ENCODE assay signal across 9 mouse cellular contexts in the genomic region with DNA sequence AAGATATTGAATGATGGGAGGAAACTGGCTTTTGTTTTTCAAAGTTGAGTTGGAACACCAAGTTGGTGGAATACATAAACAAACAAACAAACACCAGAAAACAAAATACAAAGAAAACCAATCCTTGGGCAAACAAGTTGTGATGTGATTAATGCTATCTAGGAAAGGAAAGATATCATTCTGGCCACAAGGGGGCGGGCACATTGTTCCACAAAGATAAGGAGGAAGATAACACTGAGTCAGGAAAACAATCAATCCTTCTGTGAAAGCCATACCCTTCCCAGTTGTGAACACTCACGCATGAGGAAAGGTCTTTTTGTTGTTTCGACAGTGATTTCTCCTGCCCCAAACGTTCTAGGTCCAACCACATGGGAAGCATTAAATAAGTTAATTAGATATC. TPM values are rescaled to one million over a fixed set of nuclear protein-coding genes. Genes with fewer than 3 reads are reported as not detected.
DNase-seq lines count a peak whose midpoint lies in the region; ATAC-seq and TF ChIP-seq lines count a peak whose summit lies in the region.
"Had no signal": no experiment of that assay in that cellular context is flagged by ENCODE, and none has a peak within 500 bp of the region (broad histone marks: within the 10 kb centered on the region; RNA-seq: fewer than 3 reads in every experiment).

No protein-coding gene starts in this region.

- H3K27me3 ChIP-seq in heart, postnatal 0 days (ENCODE audit: control insufficient read depth, insufficient read depth, low read length) = peaks cover 51% of the 10 kb centered on the region
- H3K27me3 ChIP-seq in heart, embryonic 11.5 days (ENCODE audit: control insufficient read depth, insufficient read depth, low read length) = peaks cover 37% of the 10 kb centered on the region
- peaks cover 42% of the 10 kb centered on the region for H3K27me3 ChIP-seq in hindbrain, postnatal 0 days (ENCODE audit: insufficient read depth, low read length)

- no peaks in the 10 kb centered on the region for H3K9me3 ChIP-seq in heart, postnatal 0 days (replicated peaks; ENCODE audit: control insufficient read depth, low read length)
- no peaks in the 10 kb centered on the region for H3K9me3 ChIP-seq in heart, embryonic 11.5 days (replicated peaks; ENCODE audit: control insufficient read depth, low read length)
- H3K9me3 ChIP-seq in hindbrain, postnatal 0 days (ENCODE audit: low read length) = no peaks in the 10 kb centered on the region

- peak; percentile 31; the same call in 1 of the 2 replicates for TF ChIP-seq CTCF in heart, postnatal 0 days (IDR thresholded peaks at IDR 0.05; ENCODE audit: low read depth)
- peak; percentile 87 for TF ChIP-seq CTCF in hindbrain, postnatal 0 days (IDR thresholded peaks at IDR 0.05; ENCODE audit: low read depth)

- no peak for TF ChIP-seq EP300 in heart, postnatal 0 days (IDR thresholded peaks at IDR 0.05; ENCODE audit: low read depth)

- no peak overlapping the region for H3K4me2 ChIP-seq in heart, postnatal 0 days (ENCODE audit: low read depth, low read length)
- no peak overlapping the region for H3K4me2 ChIP-seq in heart, embryonic 11.5 days
- no peak overlapping the region for H3K4me2 ChIP-seq in hindbrain, postnatal 0 days (ENCODE audit: low read depth, low read length)

- no peaks in the 10 kb centered on the region for H3K36me3 ChIP-seq in heart, postnatal 0 days (replicated peaks; ENCODE audit: control insufficient read depth, insufficient read depth, low read length)
- no peaks in the 10 kb centered on the region for H3K36me3 ChIP-seq in heart, embryonic 11.5 days (ENCODE audit: control insufficient read depth, insufficient read depth, low read length)
- H3K36me3 ChIP-seq in hindbrain, postnatal 0 days (ENCODE audit: insufficient read depth, low read length) = no peaks in the 10 kb centered on the region

- no peaks in the 10 kb centered on the region for H3K4me1 ChIP-seq in heart, postnatal 0 days (ENCODE audit: control insufficient read depth, insufficient read depth)
- no peaks in the 10 kb centered on the region for H3K4me1 ChIP-seq in heart, embryonic 11.5 days (ENCODE audit: control insufficient read depth, insufficient read depth, low read length)
- no peaks in the 10 kb centered on the region for H3K4me1 ChIP-seq in hindbrain, postnatal 0 days (ENCODE audit: insufficient read depth, low read length)

- no peak for ATAC-seq in heart, postnatal 0 days (ENCODE audit: insufficient read depth, low read depth)
- no peak for ATAC-seq in heart, embryonic 11.5 days (replicated peaks; ENCODE audit: insufficient number of reproducible peaks, low FRiP score, low TSS enrichment)
- no peak for ATAC-seq in hindbrain, postnatal 0 days

- H3K9ac ChIP-seq in heart, postnatal 0 days (replicated peaks; ENCODE audit: low read depth, low read length) = no peak overlapping the region
- H3K9ac ChIP-seq in heart, embryonic 11.5 days (ENCODE audit: low read depth, low read length) = no peak overlapping the region
- no peak overlapping the region for H3K9ac ChIP-seq in hindbrain, postnatal 0 days (replicated peaks; ENCODE audit: low read length)

- H3K4me3 ChIP-seq in heart, postnatal 0 days (ENCODE audit: low read depth, low read length) = no peak overlapping the region
- no peak overlapping the region for H3K4me3 ChIP-seq in heart, embryonic 11.5 days (ENCODE audit: low read depth, low read length)
- no peak overlapping the region for H3K4me3 ChIP-seq in hindbrain, postnatal 0 days (ENCODE audit: low read length)

- no peak overlapping the region for H3K27ac ChIP-seq in heart, postnatal 0 days (ENCODE audit: low read depth)
- no peak overlapping the region for H3K27ac ChIP-seq in heart, embryonic 11.5 days (ENCODE audit: low read depth, low read length)
- no peak overlapping the region for H3K27ac ChIP-seq in hindbrain, postnatal 0 days
- H3K27ac ChIP-seq: macrophage had no signal

- no peak for DNase-seq in heart, postnatal 0 days (ENCODE audit: low spot score)
- DNase-seq in 416B (ENCODE audit: low read depth) (peak; percentile 24), adipocyte (ENCODE audit: low spot score) (peak; percentile 46)
- peak; percentile 81 for DNase-seq in hindbrain, postnatal 0 days (ENCODE audit: low spot score)
- peak; percentile 59 for DNase-seq in neural tube, embryonic 10.5 days (ENCODE audit: extremely low spot score, low spot score)
- no peak for DNase-seq in thymus, postnatal 0 days (ENCODE audit: low spot score)
- DNase-seq in gastrocnemius, adult 18-20 months (ENCODE audit: low spot score) = no peak

- whole genome bisulfite sequencing in heart, postnatal 0 days = 13% methylated on average over 4 of the region's 4 CpGs
- WGBS in heart, embryonic 11.5 days (ENCODE audit: insufficient replicate concordance) = 7% methylated on average over 4 of the region's 4 CpGs
- WGBS in hindbrain, postnatal 0 days = 12% methylated on average over 4 of the region's 4 CpGs

RNA-seq across cellular contexts. Expression of a gene that starts 17.2 kb away (rescaled TPM):
- total RNA-seq in heart, postnatal 0 days (2014; rRNA removed; ENCODE audit: low replicate concordance) = 0.04 TPM in 1 of 2 replicates, not detected in the other
- not detected in 2 replicates for polyA plus RNA-seq in heart, postnatal 0 days (2015; fragmentation: Nextera tagmentation; extraction: Ambion mirVana)
- polyA plus RNA-seq in heart, embryonic 11.5 days (2014; fragmentation: Nextera tagmentation; extraction: Ambion mirVana) = 0.37 and 0.55 TPM in 2 replicates
- total RNA-seq in hindbrain, postnatal 0 days (2014; rRNA removed) = not detected in 2 replicates
- polyA plus RNA-seq in hindbrain, postnatal 0 days (2015; fragmentation: Nextera tagmentation; extraction: Ambion mirVana) = not detected in 2 replicates
- 36.5 and 53.2 TPM in 2 replicates for polyA plus RNA-seq in thymus, postnatal 0 days (2015; fragmentation: Nextera tagmentation; extraction: Ambion mirVana)
- total RNA-seq in gastrocnemius, adult 18-20 months (2021) = not detected
- polyA plus RNA-seq: macrophage had no signal

Comparison
In these comparisons a context has a peak if more than half of its experiments do, and no peak if none do; other contexts are left out.
1. DNase-seq: peak in 416B (single experiment), adipocyte (single experiment), hindbrain, postnatal 0 days (single experiment) and neural tube, embryonic 10.5 days (single experiment); none in heart, postnatal 0 days (single experiment), thymus, postnatal 0 days (single experiment) and gastrocnemius, adult 18-20 months (single experiment).
2. RNA of a gene that starts 17.2 kb away (polyA plus RNA-seq): 36.5 to 53.2 TPM in thymus, postnatal 0 days; 0.37 to 0.55 TPM in heart, embryonic 11.5 days, not detected in heart, postnatal 0 days and not detected in hindbrain, postnatal 0 days; every median in the first group is over 10 times any median in the second.